Mouse (Mus musculus) ES-E14 (cell line): ENCODE results near the gene Cacng2. TPM values are rescaled to one million over a fixed set of nuclear protein-coding genes. Genes with fewer than 3 reads are reported as not detected.

Experiments
- DNase-seq: peaks from one replicate; pipeline ENCODE4 v3.0.0-alpha.2; 2013; ENCODE audit warnings: low read depth, low spot score
- H3K27ac ChIP-seq: 2 replicates; pipeline ENCODE4 v1.5.1; 2012; ENCODE audit warnings: low read depth, mild to moderate bottlenecking, low read length, moderate library complexity, mixed read lengths; ENCODE audit not compliant: poor library complexity, insufficient read depth, severe bottlenecking
- H3K36me3 ChIP-seq: 2 replicates; pipeline ENCODE4 v1.6.1; 2012; ENCODE audit warnings: mild to moderate bottlenecking, low read length, moderate library complexity, mixed read lengths; ENCODE audit not compliant: control insufficient read depth, poor library complexity, insufficient read depth, severe bottlenecking
- H3K4me1 ChIP-seq, 2 experiments: fragments of 150-350 bp in 1 of 2; sonication (generic) in 1 of 2; 2 replicates each; pipeline ENCODE4 v1.6.1; 2012; ENCODE audit warnings: low read length in 2 of 2, mild to moderate bottlenecking in 1 of 2, mixed read lengths in 1 of 2; ENCODE audit not compliant: control insufficient read depth in 2 of 2, insufficient read depth in 2 of 2, poor library complexity in 1 of 2
- H3K4me3 ChIP-seq, 2 experiments: fragments of 150-350 bp in 1 of 2; sonication (generic) in 1 of 2; 2 replicates each; pipeline ENCODE4 v1.5.1; 2012; ENCODE audit warnings: low read length in 2 of 2, low read depth in 1 of 2, mild to moderate bottlenecking in 1 of 2, mixed read lengths in 1 of 2; ENCODE audit not compliant: insufficient read depth in 1 of 2, poor library complexity in 1 of 2, severe bottlenecking in 1 of 2
- H3K9ac ChIP-seq: 2 replicates; pipeline ENCODE4 v1.6.1; 2012; ENCODE audit warnings: low read depth, mild to moderate bottlenecking, low read length, mixed read lengths; ENCODE audit not compliant: poor library complexity, insufficient read depth, severe bottlenecking
- H3K9me3 ChIP-seq: fragments of 150-350 bp; sonication (generic); 2 replicates; pipeline ENCODE4 v1.6.1; 2012; ENCODE audit warnings: low read depth, mild to moderate bottlenecking, low read length; ENCODE audit not compliant: control insufficient read depth, insufficient read depth
- CHD2 ChIP-seq: IDR thresholded peaks from 2 replicates; pipeline ENCODE4 v1.6.1; 2014; ENCODE audit warnings: mild to moderate bottlenecking, low read depth, low read length, inconsistent platforms
- HCFC1 ChIP-seq: IDR thresholded peaks from 2 replicates; pipeline ENCODE4 v1.6.1; 2012; ENCODE audit warnings: low read length, inconsistent platforms, borderline replicate concordance; ENCODE audit not compliant: insufficient read depth
- MAFK ChIP-seq: IDR thresholded peaks from 2 replicates; pipeline ENCODE4 v1.6.1; 2014; ENCODE audit warnings: mild to moderate bottlenecking, low read depth, low read length, inconsistent platforms; ENCODE audit not compliant: insufficient read depth
- ZC3H11A ChIP-seq: IDR thresholded peaks from 2 replicates; pipeline ENCODE4 v1.6.1; 2012; ENCODE audit warnings: low read depth, mild to moderate bottlenecking, inconsistent platforms, low read length, borderline replicate concordance
- ZNF384 ChIP-seq: IDR thresholded peaks from 2 replicates; pipeline ENCODE4 v1.6.1; 2012; ENCODE audit warnings: low read depth, low read length, inconsistent platforms
- in situ Hi-C, 2 experiments: fragments of 600-800 bp; cut with MboI; formaldehyde crosslinking; loops; one replicate each; pipeline ENCODE4 v1.15.1; 2025; ENCODE audit warnings: low sequenced_read_pairs in 2 of 2, inconsistent platforms in 1 of 2; ENCODE audit not compliant: unreplicated experiment in 2 of 2
- total RNA-seq: library from RNA; depleted of rRNA; stranded (reverse); fragments of 300-350 nt; gene quantifications from 2 replicates; pipeline ENCODE4 v1.2.3, GENCODE M21; 2012

Gene Cacng2
- total RNA-seq, 1 experiment, result not detected

- Histone ChIP-seq H3K36me3 (no peaks in the 10 kb centered on the region), H3K9me3 (no peaks in the 10 kb centered on the region), H3K4me1 (no peaks in the 10 kb centered on the region), H3K27ac (no peak overlapping the region), H3K4me3 (no peak overlapping the region), H3K9ac (no peak overlapping the region)
- in situ Hi-C loops, result no loop called here
- TF ChIP-seq MAFK (no peak), CHD2 (no peak), ZNF384 (no peak), HCFC1 (no peak), ZC3H11A (no peak)
- DNase-seq, result no peak
These were observed 38.4 kb downstream of the Cacng2 start for GRCm38 (mm10) chr15:78081384-78081783.

GRCm38 (mm10) chr15:78080326-78080725 is 39.5 kb downstream of the Cacng2 start:
- Histone ChIP-seq H3K4me1 (no peaks in the 10 kb centered on the region), H3K4me3 (no peak overlapping the region), H3K9me3 (no peaks in the 10 kb centered on the region), H3K36me3 (no peaks in the 10 kb centered on the region), H3K27ac (no peak overlapping the region), H3K9ac (no peak overlapping the region)
- TF ChIP-seq MAFK (no peak), ZNF384 (no peak), CHD2 (no peak), HCFC1 (no peak), ZC3H11A (no peak)
- no peak for DNase-seq
- in situ Hi-C loops, result no loop called here

- in situ Hi-C loops, result no loop called here
- H3K27ac ChIP-seq, result no peak overlapping the region
These were observed 40.8 kb downstream of the Cacng2 start for GRCm38 (mm10) chr15:78078776-78079628.

GRCm38 (mm10) chr15:78078206-78078605 is 41.6 kb downstream of the Cacng2 start:
- TF ChIP-seq CHD2, result no peak
- TF ChIP-seq MAFK, result no peak
- no peak for TF ChIP-seq ZNF384
- no peak for TF ChIP-seq ZC3H11A
- no peak for TF ChIP-seq HCFC1
- Histone ChIP-seq H3K4me3 (no peak overlapping the region), H3K27ac (no peak overlapping the region), H3K36me3 (no peaks in the 10 kb centered on the region), H3K4me1 (no peaks in the 10 kb centered on the region), H3K9ac (no peak overlapping the region), H3K9me3 (no peaks in the 10 kb centered on the region)
- in situ Hi-C loops, result no loop called here
- no peak for DNase-seq

More at GRCm38 (mm10) chr15:78078776-78079628, 40.8 kb downstream of the Cacng2 start:
- TF ChIP-seq ZNF384 (no peak), MAFK (no peak), HCFC1 (no peak), CHD2 (no peak), ZC3H11A (no peak)
- Histone ChIP-seq H3K36me3 (no peaks in the 10 kb centered on the region), H3K4me3 (no peak overlapping the region), H3K9ac (no peak overlapping the region), H3K9me3 (no peaks in the 10 kb centered on the region), H3K4me1 (no peaks in the 10 kb centered on the region)
- DNase-seq, result no peak
